Mouse (Mus musculus) erythroid progenitor cell, adult 5-6 weeks (primary cell): ENCODE measurements at regions not wholly inside any gene's neighbourhood (a gene's known extent, or its start where the extent isn't known, plus 50 kb on each side); places are given as distances from the start of the nearest gene placed in this dataset.

Source experiments
- ATAC-seq: replicated peaks from 2 replicates; pipeline ENCODE4 v1.8.0; 2016; ENCODE audit warnings: moderate number of reproducible peaks, mild to moderate bottlenecking, moderate TSS enrichment, inconsistent platforms; ENCODE audit not compliant: poor library complexity, low FRiP score, severe bottlenecking

DNA sequence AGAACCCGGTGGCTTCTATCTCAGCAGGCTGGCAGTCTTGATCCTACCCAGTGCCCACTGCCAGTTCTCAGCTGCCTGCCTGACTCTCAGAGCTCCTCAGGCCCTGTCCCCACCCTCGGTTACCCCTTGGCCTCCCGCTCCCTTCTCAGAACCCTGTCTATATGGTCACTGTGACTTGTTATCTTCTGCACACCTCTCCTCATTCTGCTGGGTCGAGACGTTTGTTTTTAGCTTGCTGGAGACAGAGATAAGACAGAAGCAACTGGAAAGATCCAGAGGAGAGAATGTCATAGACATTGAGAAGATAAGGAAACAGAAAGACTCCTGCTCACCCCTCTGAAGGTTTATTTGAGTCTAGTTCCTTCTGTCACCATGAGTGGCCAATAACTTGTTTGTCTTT, 53.8 kb upstream of the Phc1 start:
- ATAC-seq, result peak; percentile 67

DNA sequence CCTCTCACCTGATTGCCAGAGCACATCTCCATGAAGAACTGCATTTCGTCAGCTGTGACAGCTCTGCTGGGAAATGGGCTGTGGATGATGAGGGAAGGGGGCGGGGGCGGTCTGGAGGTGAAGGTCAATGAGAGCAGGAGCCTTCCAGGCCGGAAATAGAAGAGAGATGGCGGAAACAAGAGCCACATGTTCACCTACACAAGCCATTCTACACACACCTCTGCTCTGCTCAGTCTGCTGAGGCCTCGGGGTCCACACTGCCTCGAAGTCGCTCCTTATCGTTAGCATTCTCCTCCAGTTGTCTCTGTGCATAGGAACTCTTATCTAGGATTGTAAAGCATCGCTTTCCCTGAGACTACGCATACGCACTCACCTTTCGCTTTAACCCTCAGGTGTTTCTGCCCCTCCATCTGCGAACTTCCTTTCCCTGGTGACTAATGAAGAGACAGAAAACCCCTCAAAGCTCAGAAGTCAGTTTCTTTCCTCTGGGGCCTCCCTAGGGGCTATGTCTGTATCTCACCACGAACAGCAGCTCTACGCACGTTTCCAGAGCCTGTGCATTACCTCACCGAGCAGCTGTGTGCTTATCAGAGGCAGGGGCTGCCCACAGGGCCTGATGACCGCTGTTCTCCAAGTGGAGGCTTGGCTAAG, 53.0 kb upstream of the Phc1 start:
- ATAC-seq, result peak; percentile 69

DNA sequence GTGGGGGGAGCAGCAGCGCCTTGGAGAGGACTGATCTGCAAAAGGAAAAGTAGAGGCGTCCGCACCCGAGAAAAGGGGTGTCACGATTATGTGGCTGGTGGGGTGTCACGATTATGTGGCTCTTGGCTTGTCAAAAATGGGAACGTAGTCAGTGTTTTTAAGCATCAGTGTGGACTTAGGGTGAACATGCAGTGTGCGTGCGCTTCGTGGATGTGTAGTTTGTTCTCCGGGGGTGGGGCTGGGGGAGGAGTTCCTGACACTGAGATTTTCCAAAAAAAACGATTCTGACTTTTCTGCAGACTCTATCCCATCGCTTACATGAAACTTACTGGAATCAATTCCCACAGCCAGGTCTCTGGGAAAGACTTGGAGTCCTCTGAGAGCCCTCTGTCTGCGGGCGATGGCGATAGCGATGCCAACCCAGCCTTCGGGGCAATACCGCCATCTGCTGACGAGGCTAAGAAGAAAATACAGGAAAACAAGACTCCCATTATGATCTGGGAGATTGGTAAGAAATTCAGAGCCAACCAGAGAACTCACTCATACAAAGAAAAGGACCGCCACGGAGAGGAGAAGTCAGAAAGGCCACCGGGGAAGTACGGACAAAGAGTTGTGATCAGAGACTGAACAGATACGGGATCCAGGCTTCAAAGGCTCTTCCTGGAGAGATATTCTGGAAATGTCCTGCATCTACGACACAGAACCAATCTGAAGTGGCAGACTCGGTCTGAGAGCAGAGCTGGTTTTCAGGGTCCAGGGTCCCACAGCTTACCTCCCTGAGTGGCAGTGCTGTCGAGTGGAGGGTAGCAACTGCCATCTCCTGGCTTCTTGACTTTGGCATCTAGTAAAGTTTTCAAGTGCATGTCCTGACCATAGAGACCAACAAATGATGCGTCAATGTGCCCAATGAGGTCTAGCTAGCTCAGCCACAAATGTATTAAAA, 51.6 kb upstream of the Phc1 start:
- ATAC-seq, result peak; percentile 63

DNA sequence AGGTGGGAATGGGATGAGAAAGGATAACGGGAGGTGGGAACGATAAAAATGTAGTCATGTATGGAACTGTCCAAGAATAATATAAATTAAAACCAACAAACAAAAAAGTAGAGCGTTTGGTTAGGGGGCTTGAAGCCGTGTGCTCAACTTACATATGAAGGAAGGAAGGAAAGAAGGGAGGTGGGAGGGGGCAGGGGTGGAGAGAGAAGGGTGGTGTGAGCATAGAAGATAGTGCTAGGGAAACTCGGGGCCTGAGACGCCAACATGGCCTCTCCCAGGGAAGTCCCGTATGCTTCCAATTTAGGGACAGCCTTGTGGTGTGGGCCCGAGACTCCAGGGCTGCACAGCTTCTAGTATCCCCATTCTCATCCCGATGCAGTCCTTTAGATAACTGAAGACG, 50.8 kb upstream of the Phc1 start:
- ATAC-seq, result no peak

DNA sequence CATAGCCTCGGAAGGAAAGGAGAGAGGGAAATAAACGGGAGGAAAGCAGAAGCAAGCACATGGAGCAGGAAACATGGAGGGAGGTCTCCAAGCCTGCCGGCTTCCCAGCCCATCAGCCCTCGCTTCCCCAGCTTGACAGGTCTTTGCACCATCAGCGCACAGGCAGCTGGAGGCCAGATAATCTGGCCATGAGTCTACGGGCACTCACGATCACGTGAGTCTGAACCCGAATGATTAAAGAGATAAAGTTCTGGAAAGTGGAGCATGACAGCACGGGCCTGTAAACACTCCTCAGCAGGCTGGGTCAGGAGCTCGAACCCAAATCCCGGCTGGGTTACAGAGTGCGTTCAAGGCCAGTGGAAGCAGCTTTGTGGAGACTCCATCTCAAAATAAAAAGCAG, 50.4 kb upstream of the Phc1 start:
- peak; percentile 30 for ATAC-seq
